Mouse (Mus musculus) testis, adult 2 months (tissue): Measurements from ENCODE around the gene Gm37240. TPM values are rescaled to one million over a fixed set of nuclear protein-coding genes. Genes with fewer than 3 reads are reported as not detected.

ENCODE experiments used
- H3K27ac ChIP-seq: fragments of 200-500 bp; 2 replicates; pipeline ENCODE4 v1.5.1; 2012; ENCODE audit warnings: low read depth, low read length; ENCODE audit not compliant: control insufficient read depth, insufficient read depth
- H3K27me3 ChIP-seq: fragments of 200-500 bp; 2 replicates; pipeline ENCODE4 v1.6.1; 2012; ENCODE audit warnings: mild to moderate bottlenecking, low read length, moderate library complexity; ENCODE audit not compliant: control insufficient read depth, insufficient read depth
- H3K36me3 ChIP-seq: fragments of 200-500 bp; 2 replicates; pipeline ENCODE4 v1.6.1; 2012; ENCODE audit warnings: mild to moderate bottlenecking, low read length; ENCODE audit not compliant: control insufficient read depth, insufficient read depth
- H3K4me1 ChIP-seq: fragments of 200-500 bp; 2 replicates; pipeline ENCODE4 v1.6.1; 2012; ENCODE audit warnings: low read length; ENCODE audit not compliant: control insufficient read depth, insufficient read depth
- H3K4me3 ChIP-seq: fragments of 200-500 bp; 2 replicates; pipeline ENCODE4 v1.5.1; 2012; ENCODE audit warnings: low read depth, mild to moderate bottlenecking, low read length, moderate library complexity, mixed read lengths; ENCODE audit not compliant: control insufficient read depth
- CTCF ChIP-seq: fragments of 200-500 bp; IDR thresholded peaks from 2 replicates; pipeline ENCODE4 v1.5.1; 2012; ENCODE audit warnings: low read depth, mild to moderate bottlenecking, inconsistent platforms, low read length, moderate library complexity; ENCODE audit not compliant: control insufficient read depth, insufficient read depth, insufficient replicate concordance
- POLR2A ChIP-seq: fragments of 200-500 bp; IDR thresholded peaks from 2 replicates; pipeline ENCODE4 v1.6.1; 2012; ENCODE audit warnings: low read depth, mild to moderate bottlenecking, inconsistent platforms, low read length, moderate library complexity; ENCODE audit not compliant: control insufficient read depth
- polyA plus RNA-seq: library from polyadenylated mRNA; depleted of rRNA; stranded (reverse); fragments of >200 nt; gene quantifications from 2 replicates; pipeline ENCODE4 v1.2.3, GENCODE M21; 2012

Gm37240 gene
- polyA plus RNA-seq, 1 experiment = not detected

DNA sequence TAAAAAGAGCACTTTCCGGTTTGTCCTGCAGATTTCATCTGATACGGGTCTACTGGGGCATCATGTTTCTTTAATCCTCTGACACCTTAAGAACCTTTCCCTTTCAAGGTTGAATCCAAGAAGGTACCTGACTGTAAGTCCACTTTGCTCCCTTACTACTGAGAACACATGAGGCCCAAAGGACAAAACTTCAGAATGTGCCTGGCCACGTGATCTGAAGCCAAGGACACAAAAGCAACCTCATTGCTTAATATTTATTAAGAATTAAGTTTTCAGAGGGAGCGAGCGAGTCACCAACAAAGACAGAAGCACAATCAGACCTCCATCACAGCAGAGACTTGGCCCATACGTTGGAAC lies 1112.3 kb downstream of the Gm37240 start:
- H3K36me3 ChIP-seq = no peaks in the 10 kb centered on the region
- no peak overlapping the region for H3K27ac ChIP-seq
- peaks cover 5% of the 10 kb centered on the region for H3K4me1 ChIP-seq
- no peak overlapping the region for H3K4me3 ChIP-seq
- TF ChIP-seq CTCF (no peak), POLR2A (no peak)
- H3K27me3 ChIP-seq = no peaks in the 10 kb centered on the region

GRCm38 (mm10) chr3:84774246-84775066 lies 1112.9 kb downstream of the Gm37240 start:
- Histone ChIP-seq H3K36me3 (no peaks in the 10 kb centered on the region), H3K27me3 (no peaks in the 10 kb centered on the region), H3K27ac (no peak overlapping the region), H3K4me1 (peaks cover 5% of the 10 kb centered on the region), H3K4me3 (no peak overlapping the region)
- TF ChIP-seq CTCF (no peak), POLR2A (no peak)

DNA sequence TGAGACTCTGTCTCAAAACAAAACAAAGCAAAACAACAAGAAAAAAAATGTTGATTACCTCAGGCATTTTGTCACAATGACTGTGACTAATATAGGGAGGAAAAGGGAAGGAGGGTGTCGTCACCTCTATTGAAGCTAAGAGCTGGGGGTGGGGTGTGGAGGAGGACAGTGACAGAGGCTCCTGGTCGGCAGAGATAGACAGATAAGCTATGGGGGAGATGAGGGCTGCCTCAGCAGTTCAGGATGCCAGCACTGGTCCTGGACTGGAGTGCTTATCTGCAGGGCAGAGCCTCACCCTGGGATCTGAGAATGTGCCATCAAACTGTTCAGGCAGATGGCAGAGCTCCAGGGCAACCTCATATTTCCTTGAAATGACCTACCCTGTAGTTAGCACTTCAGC lies 1115.3 kb downstream of the Gm37240 start:
- peaks cover 5% of the 10 kb centered on the region for H3K4me1 ChIP-seq
- H3K36me3 ChIP-seq = no peaks in the 10 kb centered on the region
- no peak for TF ChIP-seq POLR2A
- TF ChIP-seq CTCF = no peak
- no peaks in the 10 kb centered on the region for H3K27me3 ChIP-seq
- no peak overlapping the region for H3K27ac ChIP-seq
- H3K4me3 ChIP-seq = no peak overlapping the region

- peaks cover 5% of the 10 kb centered on the region for H3K4me1 ChIP-seq
- no peaks in the 10 kb centered on the region for H3K36me3 ChIP-seq
- H3K27ac ChIP-seq = no peak overlapping the region
- TF ChIP-seq CTCF (no peak), POLR2A (no peak)
- H3K27me3 ChIP-seq = no peaks in the 10 kb centered on the region
- no peak overlapping the region for H3K4me3 ChIP-seq
Observed at GRCm38 (mm10) chr3:84770518-84770917, 1116.8 kb downstream of the Gm37240 start.

DNA sequence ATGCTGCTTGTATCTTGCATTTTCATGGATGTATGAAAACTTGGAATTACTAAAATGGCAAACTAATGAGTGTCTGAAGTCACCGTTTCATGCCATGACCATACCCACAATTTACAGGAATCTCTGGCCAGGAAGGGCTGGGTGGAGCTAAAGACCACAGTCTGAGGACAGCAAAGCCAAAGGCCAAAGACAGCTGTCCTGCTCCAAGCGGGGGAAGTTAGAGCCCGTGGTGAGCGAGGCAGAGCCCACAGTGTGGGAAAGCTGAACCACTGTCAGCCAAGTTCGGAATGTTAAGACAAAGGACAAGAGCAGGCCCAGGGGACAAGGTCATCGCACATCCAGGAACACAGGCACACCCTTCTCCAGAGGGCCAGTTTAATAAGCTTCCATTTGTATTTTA lies 1117.9 kb downstream of the Gm37240 start:
- no peaks in the 10 kb centered on the region for H3K36me3 ChIP-seq
- no peak overlapping the region for H3K4me3 ChIP-seq
- no peaks in the 10 kb centered on the region for H3K27me3 ChIP-seq
- H3K27ac ChIP-seq = no peak overlapping the region
- peaks cover 5% of the 10 kb centered on the region for H3K4me1 ChIP-seq
- TF ChIP-seq POLR2A (no peak), CTCF (no peak)

- TF ChIP-seq POLR2A (no peak), CTCF (no peak)
Observed at GRCm38 (mm10) chr3:84768940-84769339, 1118.4 kb downstream of the Gm37240 start.

DNA sequence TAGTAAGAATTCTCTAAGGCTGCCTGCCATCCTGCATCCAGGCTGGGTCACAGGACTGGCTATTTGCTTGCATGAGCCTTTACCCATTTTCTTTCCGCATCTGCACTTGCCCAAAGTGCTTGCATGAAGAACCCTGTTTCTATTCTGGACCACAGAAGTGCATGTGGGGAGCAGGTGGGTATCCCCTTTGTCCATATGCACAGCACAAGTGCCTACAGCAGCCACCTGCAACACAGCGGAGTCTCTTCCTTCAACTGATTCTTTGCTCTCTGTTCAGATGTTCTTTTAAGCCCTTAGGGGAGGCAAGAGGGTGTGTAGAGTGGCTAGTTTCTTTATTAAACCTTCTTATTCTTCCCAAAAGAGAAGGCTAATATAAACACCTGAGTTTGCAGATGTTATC lies 1133.5 kb downstream of the Gm37240 start:
- TF ChIP-seq CTCF = no peak
- TF ChIP-seq POLR2A = no peak
- no peaks in the 10 kb centered on the region for H3K36me3 ChIP-seq
- no peak overlapping the region for H3K4me3 ChIP-seq
- H3K4me1 ChIP-seq = no peaks in the 10 kb centered on the region
- no peak overlapping the region for H3K27ac ChIP-seq
- no peaks in the 10 kb centered on the region for H3K27me3 ChIP-seq

More at GRCm38 (mm10) chr3:84768940-84769339, 1118.4 kb downstream of the Gm37240 start:
- Histone ChIP-seq H3K27ac (no peak overlapping the region), H3K36me3 (no peaks in the 10 kb centered on the region), H3K4me1 (peaks cover 3% of the 10 kb centered on the region), H3K27me3 (no peaks in the 10 kb centered on the region), H3K4me3 (no peak overlapping the region)
